Mouse (Mus musculus) heart, postnatal 0 days (tissue): ENCODE measurements around the gene Eral1. TPM values are rescaled to one million over a fixed set of nuclear protein-coding genes. Genes with fewer than 3 reads are reported as not detected.
A peak's percentile ranks its signal among the peaks of the same experiment; 100 is the strongest.
"Not testable (repeated sequence)": the region's sequence is repeated elsewhere in the genome, so short reads cannot be mapped to it uniquely, and the experiment has no call there.

ENCODE experiments used
- ATAC-seq: fragments of 200-750 bp; cut with Nextera tagmentation; 2 replicates; pipeline ENCODE4 v1.8.0; 2017; ENCODE audit warnings: low read depth, moderate number of reproducible peaks, moderate library complexity; ENCODE audit not compliant: insufficient read depth
- DNase-seq: peaks from one replicate; pipeline ENCODE4 v3.0.0-alpha.2; 2016; ENCODE audit warnings: low spot score
- H3K27ac ChIP-seq: fragments of 300-500 bp; sonication (generic); 2 replicates; pipeline ENCODE4 v1.5.1; 2014; ENCODE audit warnings: low read depth, mild to moderate bottlenecking
- H3K27me3 ChIP-seq: fragments of 300-500 bp; sonication (generic); 2 replicates; pipeline ENCODE4 v1.6.1; 2014; ENCODE audit warnings: low read length, mixed read lengths; ENCODE audit not compliant: control insufficient read depth, insufficient read depth
- H3K36me3 ChIP-seq: fragments of 300-500 bp; sonication (generic); replicated peaks from 2 replicates; pipeline ENCODE4 v1.6.1; 2014; ENCODE audit warnings: low read length, mixed read lengths; ENCODE audit not compliant: control insufficient read depth, insufficient read depth
- H3K4me1 ChIP-seq: fragments of 300-500 bp; sonication (generic); 2 replicates; pipeline ENCODE4 v1.6.1; 2014; ENCODE audit warnings: antibody characterized with exemption; ENCODE audit not compliant: control insufficient read depth, insufficient read depth
- H3K4me2 ChIP-seq: fragments of 300-500 bp; sonication (generic); 2 replicates; pipeline ENCODE4 v1.6.1; 2014; ENCODE audit warnings: low read depth, mild to moderate bottlenecking, low read length, moderate library complexity
- H3K4me3 ChIP-seq: fragments of 300-500 bp; sonication (generic); 2 replicates; pipeline ENCODE4 v1.5.1; 2014; ENCODE audit warnings: low read depth, low read length
- H3K9ac ChIP-seq: fragments of 300-500 bp; sonication (generic); replicated peaks from 2 replicates; pipeline ENCODE4 v1.6.1; 2014; ENCODE audit warnings: low read depth, low read length, mixed read lengths
- H3K9me3 ChIP-seq: fragments of 300-500 bp; sonication (generic); replicated peaks from 2 replicates; pipeline ENCODE4 v1.6.1; 2016; ENCODE audit warnings: low read length; ENCODE audit not compliant: control insufficient read depth
- CTCF ChIP-seq: IDR thresholded peaks from 2 replicates; pipeline ENCODE4 v1.5.1; 2016; ENCODE audit warnings: antibody characterized with exemption, control low read depth, low read depth
- EP300 ChIP-seq: IDR thresholded peaks from 2 replicates; pipeline ENCODE4 v1.6.1; 2016; ENCODE audit warnings: antibody characterized with exemption, low read depth
- WGBS: fragments of 180-500 bp; shearing (Covaris S2); extraction: QIAGEN DNeasy Blood & Tissue Kit; methylation state at CpG from one replicate; pipeline ENCODE4 v1.1.7; 2014; 5-methylcytosine and 5-hydroxymethylcytosine counted together
- polyA plus RNA-seq: library from polyadenylated mRNA; unstranded; fragments of >200 nt; fragmentation: Nextera tagmentation; extraction: Ambion mirVana; gene quantifications from 2 replicates; pipeline ENCODE4 v1.2.1, GENCODE M21; 2015
- total RNA-seq: library from RNA; depleted of rRNA; stranded (reverse); fragments of >200 nt; gene quantifications from 2 replicates; pipeline ENCODE4 v1.2.3, GENCODE M21; 2014; ENCODE audit warnings: low replicate concordance

The Eral1 gene
- total and polyA plus RNA-seq, 2 experiments from 2014 or later, result 19.7 to 33.5 TPM

DNA sequence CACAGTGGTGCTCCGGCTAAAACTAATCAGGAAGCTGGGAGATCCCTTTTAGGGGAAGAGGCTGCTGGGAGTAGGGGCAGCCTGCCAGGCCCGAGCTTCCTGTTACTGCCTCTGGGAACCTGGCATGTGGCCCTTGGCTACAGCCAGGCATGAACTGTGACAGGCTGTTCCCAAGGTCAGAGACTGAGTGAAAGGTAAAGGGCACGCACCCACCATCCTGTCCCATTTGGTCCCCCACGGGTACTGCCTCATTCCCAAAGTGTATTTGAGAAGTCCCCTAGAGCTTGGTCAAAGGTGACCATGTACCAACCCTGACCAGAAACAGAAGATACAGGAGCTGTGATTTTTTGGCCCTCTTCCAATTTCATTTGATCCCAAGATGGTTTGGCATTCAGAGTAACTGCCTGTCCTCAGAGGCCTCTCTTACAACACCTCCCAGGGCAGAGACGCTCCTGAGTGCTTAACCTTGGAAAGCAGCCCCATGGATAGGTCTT is 35.4 kb downstream of the Eral1 start:
- no peaks in the 10 kb centered on the region for H3K4me1 ChIP-seq
- H3K4me3 ChIP-seq, result no peak overlapping the region
- TF ChIP-seq EP300 (no peak), CTCF (no peak)
- ATAC-seq (peak; percentile 95), DNase-seq (peak; percentile 95)
- H3K27me3 ChIP-seq, result no peaks in the 10 kb centered on the region
- 0 out of 2 replicates have a peak, but pooled peaks cover 4% of the 10 kb centered on the region for H3K36me3 ChIP-seq
- H3K4me2 ChIP-seq, result peak overlapping the region; percentile 31
- no peaks in the 10 kb centered on the region for H3K9me3 ChIP-seq
- WGBS, result 11% methylated on average over 5 of the region's 5 CpGs
- H3K9ac ChIP-seq, result no peak overlapping the region
- H3K27ac ChIP-seq, result peak overlapping the region; percentile 92

- H3K4me3 ChIP-seq, H3K36me3 ChIP-seq, DNase-seq, H3K9ac ChIP-seq, H3K4me2 ChIP-seq, H3K9me3 ChIP-seq, H3K27me3 ChIP-seq, H3K27ac ChIP-seq, H3K4me1 ChIP-seq, ATAC-seq: not testable (repeated sequence)
- WGBS, result 89% methylated on average over 4 of the region's 4 CpGs
Observed at GRCm38 (mm10) chr11:78042290-78042870, 37.8 kb downstream of the Eral1 start.

GRCm38 (mm10) chr11:78040878-78041277 is 39.3 kb downstream of the Eral1 start:
- Histone ChIP-seq H3K9me3 (no peaks in the 10 kb centered on the region), H3K4me1 (no peaks in the 10 kb centered on the region), H3K27ac (no peak overlapping the region), H3K4me2 (no peak overlapping the region), H3K4me3 (no peak overlapping the region), H3K9ac (no peak overlapping the region), H3K27me3 (no peaks in the 10 kb centered on the region), H3K36me3 (0 out of 2 replicates have a peak, but pooled peaks cover 4% of the 10 kb centered on the region)
- no peak for ATAC-seq
- no peak; the same call in 1 of the 2 replicates for TF ChIP-seq CTCF
- no peak for TF ChIP-seq EP300
- no peak for DNase-seq
- WGBS, result 82% methylated on average over 2 of the region's 2 CpGs

GRCm38 (mm10) chr11:78037831-78038752 is 42.1 kb downstream of the Eral1 start, which contains the start of gene Flot2:
Gene Flot2, plus strand, starts transcription at chr11:78037931.
- peak within 1 kb of the TSS; percentile 91 for H3K27ac ChIP-seq
- WGBS, result 1% methylated on average over 53 of the region's 55 CpGs
- ATAC-seq (peak; percentile 90), DNase-seq (peak; percentile 62)
- no peaks in the 10 kb centered on the region for H3K9me3 ChIP-seq
- H3K4me1 ChIP-seq, result no peaks in the 10 kb centered on the region
- peak within 1 kb of the TSS; percentile 79 for H3K4me2 ChIP-seq
- H3K27me3 ChIP-seq, result no peaks in the 10 kb centered on the region
- H3K9ac ChIP-seq, result peak within 1 kb of the TSS; percentile 84
- H3K4me3 ChIP-seq, result peak within 1 kb of the TSS; percentile 86
- peaks cover 9% of the 10 kb centered on the region; the same call in 1 of the 2 replicates for H3K36me3 ChIP-seq
- TF ChIP-seq CTCF (no peak), EP300 (no peak)

DNA sequence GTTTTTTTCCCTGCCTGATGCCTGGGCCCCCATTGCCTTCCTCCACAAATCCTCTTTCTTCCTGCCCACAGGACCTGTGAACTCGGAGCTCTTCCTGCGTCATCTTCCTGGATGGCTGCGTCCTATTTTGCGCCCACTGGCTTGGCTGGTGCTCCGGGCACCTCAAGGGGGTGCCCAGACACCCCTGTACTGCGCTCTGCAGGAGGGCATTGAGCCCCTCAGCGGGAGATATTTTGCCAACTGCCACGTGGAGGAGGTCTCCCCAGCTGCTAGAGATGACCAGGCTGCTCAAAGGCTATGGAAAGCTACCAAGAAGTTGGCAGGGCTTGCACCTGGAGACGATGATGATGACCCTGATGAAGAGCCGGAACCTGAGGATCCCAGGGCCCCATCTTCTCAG is 43.4 kb downstream of the Eral1 start:
- DNase-seq (no peak), ATAC-seq (no peak)
- H3K4me3 ChIP-seq, result no peak overlapping the region
- H3K4me2 ChIP-seq, result no peak overlapping the region
- peaks cover 7% of the 10 kb centered on the region for H3K4me1 ChIP-seq
- no peaks in the 10 kb centered on the region for H3K9me3 ChIP-seq
- H3K9ac ChIP-seq, result no peak overlapping the region
- WGBS, result 80% methylated on average over 10 of the region's 10 CpGs
- no peak overlapping the region for H3K27ac ChIP-seq
- peaks cover 5% of the 10 kb centered on the region; the same call in 1 of the 2 replicates for H3K36me3 ChIP-seq
- no peaks in the 10 kb centered on the region for H3K27me3 ChIP-seq
- TF ChIP-seq EP300 (no peak), CTCF (no peak)
